Mouse (Mus musculus) hindbrain, postnatal 0 days (tissue): Measurements from ENCODE around the gene Phf24. TPM values are rescaled to one million over a fixed set of nuclear protein-coding genes. Genes with fewer than 3 reads are reported as not detected.
A peak's percentile ranks its signal among the peaks of the same experiment; 100 is the strongest.

Experiments
- ATAC-seq: fragments of 200-750 bp; cut with Nextera tagmentation; 2 replicates; pipeline ENCODE4 v1.8.0; 2017; ENCODE audit warnings: mild to moderate bottlenecking, moderate TSS enrichment, moderate library complexity
- DNase-seq: peaks from one replicate; pipeline ENCODE4 v3.0.0-alpha.2; 2015; ENCODE audit warnings: low spot score
- H3K27ac ChIP-seq: fragments of 300-500 bp; sonication (generic); 2 replicates; pipeline ENCODE4 v1.5.1; 2014; ENCODE audit warnings: mild to moderate bottlenecking
- H3K27me3 ChIP-seq: fragments of 300-500 bp; sonication (generic); 2 replicates; pipeline ENCODE4 v1.6.1; 2014; ENCODE audit warnings: low read length, mixed read lengths; ENCODE audit not compliant: insufficient read depth
- H3K36me3 ChIP-seq: fragments of 300-500 bp; sonication (generic); 2 replicates; pipeline ENCODE4 v1.6.1; 2014; ENCODE audit warnings: low read length, mixed read lengths; ENCODE audit not compliant: insufficient read depth
- H3K4me1 ChIP-seq: fragments of 300-500 bp; sonication (generic); 2 replicates; pipeline ENCODE4 v1.6.1; 2014; ENCODE audit warnings: antibody characterized with exemption, low read length, mixed read lengths; ENCODE audit not compliant: insufficient read depth
- H3K4me2 ChIP-seq: fragments of 300-500 bp; sonication (generic); 2 replicates; pipeline ENCODE4 v1.6.1; 2014; ENCODE audit warnings: low read depth, mild to moderate bottlenecking, low read length, moderate library complexity, mixed read lengths
- H3K4me3 ChIP-seq: fragments of 300-500 bp; sonication (generic); 2 replicates; pipeline ENCODE4 v1.5.1; 2014; ENCODE audit warnings: low read length
- H3K9ac ChIP-seq: fragments of 300-500 bp; sonication (generic); replicated peaks from 2 replicates; pipeline ENCODE4 v1.6.1; 2014; ENCODE audit warnings: mild to moderate bottlenecking, low read length, moderate library complexity, mixed read lengths
- H3K9me3 ChIP-seq: fragments of 300-500 bp; sonication (generic); 2 replicates; pipeline ENCODE4 v1.6.1; 2016; ENCODE audit warnings: low read length, mixed read lengths
- CTCF ChIP-seq: IDR thresholded peaks from 2 replicates; pipeline ENCODE4 v1.5.1; 2016; ENCODE audit warnings: antibody characterized with exemption, control low read depth, low read depth
- WGBS: fragments of 180-500 bp; shearing (Covaris S2); extraction: QIAGEN DNeasy Blood & Tissue Kit; methylation state at CpG from one replicate; pipeline ENCODE4 v1.1.7; 2014; 5-methylcytosine and 5-hydroxymethylcytosine counted together
- polyA plus RNA-seq: library from polyadenylated mRNA; unstranded; fragments of >200 nt; fragmentation: Nextera tagmentation; extraction: Ambion mirVana; gene quantifications from 2 replicates; pipeline ENCODE4 v1.2.1, GENCODE M21; 2015
- total RNA-seq: library from RNA; depleted of rRNA; stranded (reverse); fragments of >200 nt; gene quantifications from 2 replicates; pipeline ENCODE4 v1.2.3, GENCODE M21; 2014

Gene Phf24
- total and polyA plus RNA-seq, 2 experiments from 2014 or later: 38.6 to 130 TPM

DNA sequence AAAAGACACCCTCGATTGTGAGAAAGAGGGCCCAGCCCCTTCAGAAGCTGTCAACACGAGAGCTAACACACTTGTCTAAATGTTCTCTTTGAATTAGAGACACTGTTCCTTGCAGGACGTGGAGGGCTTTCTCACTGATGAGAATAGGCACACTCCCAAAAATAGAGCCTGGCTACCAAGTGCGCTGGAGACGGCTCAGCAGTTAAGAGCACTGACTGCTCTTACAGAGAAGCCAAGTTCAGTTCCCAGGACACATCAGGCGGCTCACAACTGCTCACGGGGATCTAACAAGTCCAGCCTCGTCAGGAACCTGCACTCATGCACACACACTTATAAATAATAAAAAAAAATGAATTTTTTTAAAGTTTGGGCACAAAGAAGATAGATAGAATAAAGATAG lies 42.5 kb downstream of the Phf24 start:
- Histone ChIP-seq H3K36me3 (peaks cover 17% of the 10 kb centered on the region), H3K27ac (no peak overlapping the region), H3K4me1 (peaks cover 5% of the 10 kb centered on the region), H3K4me2 (no peak overlapping the region), H3K27me3 (no peaks in the 10 kb centered on the region), H3K9me3 (no peaks in the 10 kb centered on the region), H3K9ac (no peak overlapping the region), H3K4me3 (no peak overlapping the region)
- ATAC-seq: no peak
- no peak for TF ChIP-seq CTCF
- 54% methylated on average over 8 of the region's 8 CpGs for WGBS
- DNase-seq: no peak

DNA sequence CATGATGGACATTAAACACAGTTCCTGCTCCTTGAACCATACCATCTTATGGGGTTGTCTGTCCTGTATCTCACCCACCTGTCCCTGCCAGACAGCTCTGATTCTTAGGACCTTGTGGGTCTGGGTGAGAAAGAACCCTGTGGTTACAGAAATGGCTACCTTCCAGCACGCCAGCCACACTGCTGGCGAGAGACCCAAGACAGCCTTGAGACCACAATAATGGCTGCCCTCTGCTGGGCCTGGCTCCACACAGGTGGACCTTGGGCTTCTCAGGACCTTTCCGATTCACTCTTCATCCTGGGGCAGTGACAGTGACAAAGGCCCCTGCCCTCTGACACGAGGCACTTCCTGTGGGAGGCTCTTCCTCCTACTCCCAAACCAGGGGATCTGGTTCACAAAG lies 42.9 kb downstream of the Phf24 start:
- Histone ChIP-seq H3K9me3 (no peaks in the 10 kb centered on the region), H3K36me3 (peaks cover 17% of the 10 kb centered on the region), H3K4me3 (no peak overlapping the region), H3K4me2 (no peak overlapping the region), H3K27ac (no peak overlapping the region), H3K9ac (no peak overlapping the region), H3K27me3 (no peaks in the 10 kb centered on the region), H3K4me1 (peaks cover 4% of the 10 kb centered on the region; the same call in 1 of the 2 replicates)
- DNase-seq: no peak
- 0 out of 2 replicates have a peak, but pooled peaks have one; percentile 14 for ATAC-seq
- 59% methylated on average over 4 of the region's 4 CpGs for WGBS
- no peak for TF ChIP-seq CTCF

DNA sequence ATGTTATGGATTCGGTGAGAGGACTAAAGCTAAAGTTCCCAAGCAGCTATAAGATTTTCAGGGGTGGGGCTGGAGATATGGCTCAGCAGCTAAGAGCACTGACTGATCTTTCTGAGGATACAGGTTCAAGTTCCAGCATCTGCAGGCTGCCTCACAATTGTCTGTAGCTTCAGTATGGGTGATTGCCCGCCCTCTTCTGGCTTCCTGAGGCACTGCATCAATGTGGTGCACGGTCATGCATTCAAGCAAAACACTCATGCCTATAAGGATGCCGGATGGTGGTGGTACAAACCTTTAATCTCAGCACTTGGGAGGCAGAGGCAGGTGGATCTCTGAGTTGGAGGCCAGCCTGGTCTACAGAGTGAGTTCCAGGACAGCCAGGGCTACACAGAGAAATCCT lies 45.1 kb downstream of the Phf24 start:
- Histone ChIP-seq H3K4me3 (no peak overlapping the region), H3K9me3 (no peaks in the 10 kb centered on the region), H3K27me3 (no peaks in the 10 kb centered on the region), H3K4me2 (no peak overlapping the region), H3K4me1 (peaks cover 3% of the 10 kb centered on the region; the same call in 1 of the 2 replicates), H3K27ac (no peak overlapping the region), H3K9ac (no peak overlapping the region), H3K36me3 (peaks cover 16% of the 10 kb centered on the region)
- TF ChIP-seq CTCF: peak; percentile 75
- 27% methylated on average over 4 of the region's 4 CpGs for WGBS
- ATAC-seq (no peak), DNase-seq (peak; percentile 75)

DNA sequence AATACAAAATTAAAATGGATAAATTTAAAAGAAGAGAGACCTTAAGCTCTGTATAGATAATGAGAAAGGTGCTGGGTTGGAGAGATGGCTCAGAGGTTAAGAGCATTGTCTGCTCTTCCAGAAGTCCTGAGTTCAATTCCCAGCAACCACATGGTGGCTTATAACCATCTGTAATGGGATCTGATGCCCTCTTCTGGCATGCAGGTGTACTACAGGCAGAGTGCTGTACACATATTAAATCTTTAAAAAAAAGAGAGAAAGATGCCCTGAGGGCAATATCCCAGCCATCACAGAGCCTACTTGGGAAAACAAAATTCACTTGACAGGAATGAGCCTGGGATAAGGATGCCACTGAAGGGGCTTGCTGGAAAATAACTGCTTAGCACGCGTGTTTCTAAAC lies 47.0 kb downstream of the Phf24 start:
- Histone ChIP-seq H3K9ac (no peak overlapping the region), H3K9me3 (no peaks in the 10 kb centered on the region), H3K4me2 (no peak overlapping the region), H3K27ac (no peak overlapping the region), H3K4me1 (peaks cover 3% of the 10 kb centered on the region; the same call in 1 of the 2 replicates), H3K27me3 (no peaks in the 10 kb centered on the region), H3K4me3 (no peak overlapping the region), H3K36me3 (no peaks in the 10 kb centered on the region)
- peak; percentile 43 for TF ChIP-seq CTCF
- no peak for DNase-seq
- no peak for ATAC-seq
- WGBS: 95% methylated on average over 2 of the region's 2 CpGs

DNA sequence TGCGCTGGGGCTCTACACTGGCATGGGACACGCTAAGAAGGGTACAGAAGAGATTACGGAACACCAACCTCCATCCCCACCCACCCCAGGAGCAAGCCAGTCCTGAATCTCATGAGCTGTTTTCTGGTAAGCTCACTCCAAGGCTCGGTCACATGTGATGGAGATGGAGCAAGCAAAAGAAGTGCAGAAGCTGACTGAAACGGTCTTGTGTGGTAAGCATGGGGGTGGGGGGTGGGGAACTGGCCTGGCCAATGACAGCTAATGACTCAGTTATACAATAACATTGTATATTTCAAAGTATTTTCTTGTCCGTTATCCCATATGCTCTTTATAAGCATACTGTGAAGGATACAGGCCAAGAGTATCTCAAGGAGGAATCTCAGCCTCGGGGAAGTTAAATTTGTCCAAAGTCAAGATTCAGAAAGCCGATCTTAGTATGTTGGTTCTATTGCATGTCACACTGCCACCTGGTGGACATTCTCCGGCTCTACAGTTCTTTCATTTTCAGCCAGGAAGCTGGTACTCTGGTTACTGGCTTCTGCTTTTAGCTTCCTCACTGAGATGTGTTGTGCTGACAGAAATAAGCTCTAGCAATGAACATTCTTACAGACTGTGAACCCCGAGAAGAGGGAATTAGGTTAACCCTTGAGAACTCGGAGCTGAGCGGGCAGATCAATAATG lies 48.7 kb downstream of the Phf24 start:
- DNase-seq (peak; percentile 88), ATAC-seq (peak; percentile 62)
- Histone ChIP-seq H3K27me3 (no peaks in the 10 kb centered on the region), H3K4me3 (no peak overlapping the region), H3K36me3 (no peaks in the 10 kb centered on the region), H3K27ac (no peak overlapping the region), H3K9ac (no peak overlapping the region), H3K4me2 (peak overlapping the region; percentile 37; the same call in 1 of the 2 replicates), H3K9me3 (no peaks in the 10 kb centered on the region), H3K4me1 (peaks cover 3% of the 10 kb centered on the region; the same call in 1 of the 2 replicates)
- TF ChIP-seq CTCF: peak; percentile 91
- WGBS: 17% methylated on average over 12 of the region's 12 CpGs

DNA sequence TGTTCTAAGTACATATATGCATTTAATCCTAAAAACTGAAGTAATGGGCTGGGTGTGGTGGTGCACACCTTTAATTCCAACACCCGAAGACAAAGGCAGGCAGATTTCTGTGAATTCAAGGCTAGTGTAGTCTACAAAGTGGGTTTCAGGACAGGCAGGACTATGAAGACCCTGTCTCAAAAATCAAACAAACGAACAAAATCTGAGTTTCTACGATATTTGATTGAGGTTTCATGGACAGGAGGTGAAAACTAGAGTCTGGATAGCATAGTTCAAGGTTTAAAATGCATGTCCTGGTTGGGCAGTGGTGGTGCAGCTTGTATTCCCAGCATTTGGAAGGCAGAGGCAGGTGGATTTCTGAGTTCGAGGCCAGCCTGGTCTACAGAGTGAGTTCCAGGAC lies 52.8 kb downstream of the Phf24 start, which contains the start of gene 1700022I11Rik:
Gene 1700022I11Rik (plus strand): TSS at position 301 of the 400 bp plus-strand sequence.
- 84% methylated on average over 4 of the region's 4 CpGs for WGBS
- Histone ChIP-seq H3K36me3 (no peaks in the 10 kb centered on the region), H3K27ac (no peak within 1 kb of the TSS), H3K4me1 (peaks cover 3% of the 10 kb centered on the region; the same call in 1 of the 2 replicates), H3K4me3 (no peak within 1 kb of the TSS), H3K4me2 (no peak within 1 kb of the TSS), H3K9ac (no peak within 1 kb of the TSS), H3K9me3 (no peaks in the 10 kb centered on the region), H3K27me3 (no peaks in the 10 kb centered on the region)
- DNase-seq (no peak), ATAC-seq (no peak)
- no peak for TF ChIP-seq CTCF

DNA sequence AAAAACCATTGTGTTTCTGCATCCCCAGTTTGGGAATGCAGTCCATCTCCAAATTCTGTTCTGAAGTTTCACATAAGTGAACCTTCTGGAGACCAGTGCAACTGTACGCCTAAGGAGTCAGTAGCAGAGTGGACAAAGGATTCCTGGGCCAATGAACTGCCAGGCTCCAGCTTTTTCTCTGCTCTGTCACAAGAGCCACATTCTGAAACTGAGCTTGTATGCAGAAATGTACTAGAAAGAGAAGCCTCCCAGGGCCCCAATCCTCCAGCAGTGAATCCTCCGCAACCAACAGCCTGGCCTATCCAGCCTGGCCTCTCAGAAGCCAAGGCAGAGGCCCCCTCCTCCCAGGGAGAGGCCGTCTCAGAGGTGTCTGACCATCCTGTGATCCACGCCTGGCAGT lies 56.5 kb downstream of the Phf24 start:
- Histone ChIP-seq H3K4me1 (no peaks in the 10 kb centered on the region), H3K9me3 (no peaks in the 10 kb centered on the region), H3K36me3 (no peaks in the 10 kb centered on the region), H3K4me3 (no peak overlapping the region), H3K4me2 (no peak overlapping the region), H3K27me3 (no peaks in the 10 kb centered on the region), H3K9ac (no peak overlapping the region), H3K27ac (no peak overlapping the region)
- TF ChIP-seq CTCF: no peak
- WGBS: 72% methylated on average over 4 of the region's 4 CpGs
- DNase-seq (no peak), ATAC-seq (no peak)
